Mouse (Mus musculus) myocyte (in vitro differentiated cells): ENCODE data around the gene Hsf2bp. TPM values are rescaled to one million over a fixed set of nuclear protein-coding genes. Genes with fewer than 3 reads are reported as not detected.
A peak's percentile ranks its signal among the peaks of the same experiment; 100 is the strongest.

ENCODE experiments used
- H3K27me3 ChIP-seq: one replicate; pipeline ENCODE4 v1.6.1; 2011; ENCODE audit not compliant: control insufficient read depth, insufficient read depth, insufficient read length
- H3K36me3 ChIP-seq: one replicate; pipeline ENCODE4 v1.6.1; 2011; ENCODE audit not compliant: control insufficient read depth, insufficient read depth
- H3K4me2 ChIP-seq: one replicate; pipeline ENCODE4 v1.6.1; 2011; ENCODE audit warnings: low read depth, control low read depth
- H3K4me3 ChIP-seq: one replicate; pipeline ENCODE4 v1.5.1; 2011; ENCODE audit warnings: mild to moderate bottlenecking, control low read depth, moderate library complexity
- H3K79me2 ChIP-seq: one replicate; pipeline ENCODE4 v1.6.1; 2011; ENCODE audit not compliant: control insufficient read depth, insufficient read depth
- H3ac ChIP-seq: one replicate; pipeline ENCODE4 v1.6.1; 2011; ENCODE audit not compliant: control insufficient read depth, insufficient read length
- CEBPB ChIP-seq: IDR thresholded peaks from 2 replicates; pipeline ENCODE4 v1.6.1; 2011; ENCODE audit warnings: mild to moderate bottlenecking, moderate library complexity; ENCODE audit not compliant: poor library complexity, insufficient read depth, severe bottlenecking
- E2F4 ChIP-seq: IDR thresholded peaks from one replicate; pipeline ENCODE4 v1.6.1; 2011; ENCODE audit warnings: mild to moderate bottlenecking, control low read depth, moderate library complexity; ENCODE audit not compliant: insufficient read depth
- MAX ChIP-seq: IDR thresholded peaks from one replicate; pipeline ENCODE4 v1.6.1; 2011; ENCODE audit warnings: low read depth, mild to moderate bottlenecking, control low read depth
- MYOD1 ChIP-seq, 3 experiments: IDR thresholded peaks; one replicate each; pipeline ENCODE4 v1.6.1; 2011; ENCODE audit warnings: control low read depth in 2 of 3, low read depth in 2 of 3, mild to moderate bottlenecking in 2 of 3, moderate library complexity in 1 of 3; ENCODE audit not compliant: insufficient read length in 2 of 3, control insufficient read depth in 1 of 3
- MYOG ChIP-seq, 3 experiments: IDR thresholded peaks; one replicate each; pipeline ENCODE4 v1.6.1; 2011; ENCODE audit warnings: control low read depth in 2 of 3, low read depth in 2 of 3, mild to moderate bottlenecking in 2 of 3; ENCODE audit not compliant: insufficient read length in 2 of 3, control insufficient read depth in 1 of 3, insufficient read depth in 1 of 3
- POLR2A ChIP-seq: IDR thresholded peaks from one replicate; pipeline ENCODE4 v1.6.1; 2011; ENCODE audit warnings: low read depth, mild to moderate bottlenecking, control low read depth, moderate library complexity; ENCODE audit not compliant: insufficient read length
- POLR2AphosphoS2 ChIP-seq: IDR thresholded peaks from one replicate; pipeline ENCODE4 v1.6.1; 2011; ENCODE audit warnings: low read depth, control low read depth; ENCODE audit not compliant: insufficient read length
- REST ChIP-seq: IDR thresholded peaks from one replicate; pipeline ENCODE4 v1.6.1; 2011; ENCODE audit warnings: mild to moderate bottlenecking, control low read depth, moderate library complexity; ENCODE audit not compliant: insufficient read depth, insufficient read length
- SRF ChIP-seq: IDR thresholded peaks from one replicate; pipeline ENCODE4 v1.6.1; 2011; ENCODE audit warnings: low read depth; ENCODE audit not compliant: control insufficient read depth, insufficient read length
- TCF12 ChIP-seq: IDR thresholded peaks from one replicate; pipeline ENCODE4 v1.6.1; 2011; ENCODE audit warnings: mild to moderate bottlenecking, control low read depth; ENCODE audit not compliant: poor library complexity, insufficient read depth, severe bottlenecking
- TCF3 ChIP-seq: IDR thresholded peaks from one replicate; pipeline ENCODE4 v1.6.1; 2011; ENCODE audit warnings: low read depth, control low read depth; ENCODE audit not compliant: insufficient read length
- USF1 ChIP-seq: IDR thresholded peaks from one replicate; pipeline ENCODE4 v1.6.1; 2011; ENCODE audit warnings: low read depth, mild to moderate bottlenecking, control low read depth, moderate library complexity
- polyA plus RNA-seq: library from polyadenylated mRNA; unstranded; fragments of >200 nt; fragmentation: generic; extraction: Trizol; gene quantifications from one replicate; pipeline ENCODE4 v1.2.1, GENCODE M21; 2012; ENCODE audit warnings: missing spikeins

Gene Hsf2bp
- polyA plus RNA-seq, 1 experiment, result 4.9 TPM

DNA sequence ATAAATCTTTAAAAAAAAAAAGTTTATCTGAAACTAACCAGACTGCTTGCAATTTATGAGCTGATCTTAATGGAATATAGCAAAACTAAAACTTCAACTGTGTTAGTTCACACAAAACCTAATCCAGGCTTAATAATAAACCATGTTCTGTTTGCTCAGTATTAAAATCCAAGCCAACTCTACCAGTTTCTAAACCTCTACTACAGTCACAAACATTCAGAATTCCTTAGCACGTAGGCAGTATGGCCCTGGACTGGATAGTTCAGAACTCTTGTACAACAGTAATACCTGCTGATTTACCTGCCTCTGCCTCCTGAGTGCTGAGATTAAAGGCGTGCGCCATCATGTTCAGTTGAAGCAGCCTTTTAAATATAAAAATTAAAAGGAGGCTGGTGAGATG, 14.2 kb downstream of the Hsf2bp start:
- Histone ChIP-seq H3ac (no peak overlapping the region), H3K36me3 (no peaks in the 10 kb centered on the region), H3K27me3 (no peaks in the 10 kb centered on the region), H3K4me3 (no peak overlapping the region), H3K4me2 (peak overlapping the region; percentile 71), H3K79me2 (no peaks in the 10 kb centered on the region)
- no peak for TF ChIP-seq MYOD1 (IDR thresholded peaks at IDR 0.05; ENCODE audit: control insufficient read depth in 1 of 3, insufficient read length in 2 of 3, low read depth in 2 of 3)
- no peak for TF ChIP-seq USF1
- TF ChIP-seq REST, result no peak
- TF ChIP-seq E2F4, result no peak
- TF ChIP-seq SRF, result no peak
- no peak for TF ChIP-seq POLR2AphosphoS2
- no peak for TF ChIP-seq CEBPB
- TF ChIP-seq MAX, result no peak
- no peak for TF ChIP-seq MYOG (IDR thresholded peaks at IDR 0.05; ENCODE audit: control insufficient read depth in 1 of 3, insufficient read depth in 1 of 3, insufficient read length in 2 of 3, low read depth in 2 of 3)
- no peak for TF ChIP-seq TCF3

DNA sequence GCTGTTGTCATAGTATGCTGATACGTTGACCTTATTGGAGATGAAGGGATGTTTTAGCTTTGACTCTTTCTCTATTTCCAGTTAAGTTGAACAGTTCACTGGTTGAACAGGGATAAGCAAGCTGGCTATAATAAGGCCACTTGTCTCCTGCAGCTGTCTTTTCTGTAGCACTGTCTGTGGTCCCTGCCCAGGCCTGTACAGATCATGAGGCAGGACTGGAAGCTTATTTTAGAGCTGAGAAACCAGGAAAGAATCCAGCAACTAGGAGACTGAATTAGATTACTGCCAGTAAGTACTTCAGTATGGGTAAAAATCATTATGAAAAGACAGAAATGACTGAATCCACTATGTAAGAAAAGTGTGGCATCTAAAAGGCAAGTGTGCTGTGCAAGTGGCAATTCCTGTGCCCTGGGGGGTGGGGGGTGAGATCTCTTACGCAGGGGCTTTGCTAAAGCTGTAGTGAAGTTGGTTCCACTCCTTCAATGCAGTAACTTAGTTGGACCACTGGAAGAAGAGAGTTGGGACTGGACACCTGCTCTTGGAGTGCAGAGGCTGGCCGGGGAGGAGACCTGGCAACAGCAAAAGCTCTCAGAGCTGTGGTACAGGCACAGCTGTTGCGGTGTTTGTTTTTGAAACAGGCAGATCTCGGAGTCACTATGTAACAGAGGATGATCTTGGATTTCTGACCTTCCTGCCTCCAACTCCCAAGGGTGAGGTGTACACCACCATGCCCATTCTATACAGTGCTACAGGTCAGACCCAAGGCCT, 17.8 kb downstream of the Hsf2bp start:
- no peaks in the 10 kb centered on the region for H3K27me3 ChIP-seq
- H3K4me3 ChIP-seq, result no peak overlapping the region
- no peaks in the 10 kb centered on the region for H3K36me3 ChIP-seq
- TF ChIP-seq TCF3, result peak; percentile 61
- TF ChIP-seq POLR2A, result no peak
- TF ChIP-seq MYOD1 (IDR thresholded peaks at IDR 0.05; ENCODE audit: control insufficient read depth in 1 of 3, insufficient read length in 2 of 3, low read depth in 2 of 3), result peak; percentile 91 to 94 (median 91)
- peak; percentile 88 for TF ChIP-seq TCF12
- no peak for TF ChIP-seq E2F4
- TF ChIP-seq POLR2AphosphoS2, result no peak
- TF ChIP-seq MYOG (IDR thresholded peaks at IDR 0.05; ENCODE audit: control insufficient read depth in 1 of 3, insufficient read depth in 1 of 3, insufficient read length in 2 of 3, low read depth in 2 of 3), result peak; percentile 82 to 96 (median 95)
- TF ChIP-seq SRF, result no peak
- no peaks in the 10 kb centered on the region for H3K79me2 ChIP-seq
- H3K4me2 ChIP-seq, result peak overlapping the region; percentile 46
- H3ac ChIP-seq, result no peak overlapping the region

DNA sequence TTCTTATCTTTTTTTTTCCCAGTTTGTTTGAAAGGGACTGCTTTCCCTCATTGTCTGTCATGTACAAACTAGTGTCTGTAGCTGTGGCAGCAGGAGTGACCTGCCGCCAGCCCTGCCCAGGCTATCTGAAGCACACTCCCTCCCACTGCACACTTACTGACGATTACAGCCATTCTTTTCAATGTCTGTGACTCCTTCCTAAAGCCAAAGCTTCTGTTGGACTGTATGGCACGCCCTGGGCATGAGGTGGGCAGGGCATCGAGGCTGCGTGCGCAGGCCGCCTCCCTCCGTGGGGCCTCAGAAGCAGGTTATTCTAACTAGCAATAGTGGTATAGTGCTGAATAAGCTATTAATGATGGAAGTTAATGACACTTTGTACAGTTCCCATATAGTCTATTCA, 19.7 kb downstream of the Hsf2bp start:
- no peaks in the 10 kb centered on the region for H3K79me2 ChIP-seq
- H3K4me2 ChIP-seq, result no peak overlapping the region
- H3K4me3 ChIP-seq, result no peak overlapping the region
- H3ac ChIP-seq, result no peak overlapping the region
- no peaks in the 10 kb centered on the region for H3K36me3 ChIP-seq
- no peaks in the 10 kb centered on the region for H3K27me3 ChIP-seq
- TF ChIP-seq MYOG (IDR thresholded peaks at IDR 0.05; ENCODE audit: control insufficient read depth in 1 of 3, insufficient read depth in 1 of 3, insufficient read length in 2 of 3, low read depth in 2 of 3), result peak in 1 of 3 experiments; percentile 22
- TF ChIP-seq SRF, result no peak
- no peak for TF ChIP-seq POLR2A
- TF ChIP-seq POLR2AphosphoS2, result no peak
- TF ChIP-seq MAX, result no peak

DNA sequence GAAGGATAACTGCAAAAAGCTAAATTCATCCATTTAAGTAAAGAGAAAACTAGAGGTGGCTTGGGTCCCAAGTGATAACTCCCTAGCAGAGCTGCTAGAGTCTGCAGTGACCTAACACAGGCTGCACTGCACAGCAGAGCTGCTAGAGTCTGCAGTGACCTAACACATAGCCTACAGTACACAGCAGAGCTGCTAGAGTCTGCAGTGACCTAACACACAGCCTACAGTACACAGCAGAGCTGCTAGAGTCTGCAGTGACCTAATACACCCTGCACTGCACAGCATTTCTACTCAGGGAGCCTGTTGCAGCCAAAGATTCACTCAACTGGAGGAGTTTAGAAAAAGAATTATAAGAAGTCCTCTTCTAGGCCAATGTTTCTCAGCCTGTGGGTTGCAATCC, 22.5 kb downstream of the Hsf2bp start:
- H3K4me2 ChIP-seq, result no peak overlapping the region
- no peak overlapping the region for H3K4me3 ChIP-seq
- H3K27me3 ChIP-seq, result no peaks in the 10 kb centered on the region
- H3ac ChIP-seq, result no peak overlapping the region
- TF ChIP-seq TCF12, result no peak
- TF ChIP-seq E2F4, result no peak
- no peak for TF ChIP-seq POLR2AphosphoS2
- no peak for TF ChIP-seq CEBPB
- no peaks in the 10 kb centered on the region for H3K36me3 ChIP-seq
- no peaks in the 10 kb centered on the region for H3K79me2 ChIP-seq

DNA sequence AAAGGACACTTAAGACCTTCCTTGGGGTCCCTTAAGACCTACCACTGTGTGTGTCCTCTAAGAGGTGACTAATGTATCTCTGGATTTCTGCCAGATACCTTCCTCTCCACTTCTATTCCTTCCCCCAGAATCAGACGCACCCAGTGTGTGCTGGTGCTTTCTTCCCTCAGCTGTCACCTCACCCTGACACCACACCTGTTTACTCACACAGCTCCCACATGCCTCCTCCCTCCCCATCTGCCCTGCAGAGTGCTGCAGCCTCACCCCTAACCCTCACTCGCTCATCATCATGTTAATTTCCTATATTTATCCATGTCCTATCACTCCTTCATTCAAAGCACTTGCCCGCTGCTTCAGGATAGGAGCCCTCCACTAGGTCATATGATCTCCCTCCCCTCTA, 23.9 kb downstream of the Hsf2bp start:
- Histone ChIP-seq H3ac (no peak overlapping the region), H3K4me2 (peak overlapping the region; percentile 1), H3K27me3 (no peaks in the 10 kb centered on the region), H3K4me3 (no peak overlapping the region), H3K79me2 (no peaks in the 10 kb centered on the region), H3K36me3 (no peaks in the 10 kb centered on the region)
- TF ChIP-seq SRF, result no peak
- TF ChIP-seq TCF3, result peak; percentile 87
- TF ChIP-seq MAX, result no peak
- TF ChIP-seq POLR2AphosphoS2, result no peak
- TF ChIP-seq TCF12, result peak; percentile 71
- peak; percentile 62 to 98 (median 87) for TF ChIP-seq MYOD1 (IDR thresholded peaks at IDR 0.05; ENCODE audit: control insufficient read depth in 1 of 3, insufficient read length in 2 of 3, low read depth in 2 of 3)
- TF ChIP-seq REST, result no peak
- peak; percentile 86 to 98 (median 93) for TF ChIP-seq MYOG (IDR thresholded peaks at IDR 0.05; ENCODE audit: control insufficient read depth in 1 of 3, insufficient read depth in 1 of 3, insufficient read length in 2 of 3, low read depth in 2 of 3)
- no peak for TF ChIP-seq USF1
- TF ChIP-seq CEBPB, result no peak
